Mouse (Mus musculus): ENCODE measurements at regions not wholly inside any gene's neighbourhood (a gene's known extent, or its start where the extent isn't known, plus 50 kb on each side); places are given as distances from the start of the nearest gene placed in this dataset.

DNA sequence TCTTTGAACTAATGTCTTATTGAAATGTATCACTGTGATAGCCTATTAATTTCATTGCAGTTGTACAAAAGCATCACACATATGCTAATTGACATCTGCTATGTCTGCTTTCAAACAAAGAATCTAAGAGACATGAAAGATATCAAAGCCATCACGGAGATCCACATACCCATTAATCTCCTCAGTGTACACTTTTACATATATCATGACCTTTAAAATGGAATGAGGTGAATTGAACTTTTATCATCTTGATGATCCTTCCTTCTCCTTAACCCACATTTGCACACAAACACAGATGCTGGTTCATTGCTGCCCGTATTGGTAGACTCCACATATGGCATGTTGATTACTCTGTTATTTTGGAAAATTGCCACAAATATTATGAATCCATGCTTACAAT is 570.2 kb upstream of the Robo1 start:
- WGBS: 58% methylated on average over 2 of the region's 2 CpGs
- Histone ChIP-seq H3K4me1 (ENCODE audit: control insufficient read depth, insufficient read depth, low read length) (no peaks in the 10 kb centered on the region), H3K4me3 (ENCODE audit: low read depth, low read length) (no peak overlapping the region), H3K27ac (ENCODE audit: low read length) (no peak overlapping the region), H3K27me3 (ENCODE audit: control insufficient read depth, insufficient read depth, low read depth, low read length) (no peaks in the 10 kb centered on the region), H3K9ac (ENCODE audit: low read depth, low read length) (no peak overlapping the region), H3K36me3 (ENCODE audit: control insufficient read depth, insufficient read depth, low read length) (no peaks in the 10 kb centered on the region), H3K4me2 (ENCODE audit: low read length) (no peak overlapping the region), H3K9me3 (replicated peaks; ENCODE audit: control insufficient read depth, low read length, poor library complexity, severe bottlenecking) (peaks cover 2% of the 10 kb centered on the region; the same call in 1 of the 2 replicates)
- ATAC-seq: no peak

DNA sequence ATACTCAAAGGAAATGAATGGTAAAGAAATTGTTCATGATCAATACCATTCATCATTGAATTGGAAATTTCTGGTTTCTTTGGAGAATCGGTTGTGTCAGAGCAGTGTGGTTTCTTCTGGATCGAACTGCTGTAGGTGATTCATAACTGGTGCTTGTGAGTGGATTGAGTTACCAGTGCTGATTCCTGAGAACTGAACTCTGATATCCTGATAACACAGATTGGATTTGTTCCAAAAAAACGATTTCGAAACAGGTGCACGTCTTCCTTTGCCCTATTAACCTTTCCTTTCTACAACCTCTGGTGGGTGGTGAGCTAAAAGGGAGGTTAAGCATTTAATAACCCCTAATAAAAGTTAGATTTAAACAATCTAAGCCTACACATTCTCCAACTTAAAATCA is 569.0 kb upstream of the Robo1 start:
- H3K36me3 ChIP-seq (ENCODE audit: control insufficient read depth, insufficient read depth, low read length): no peaks in the 10 kb centered on the region
- no peaks in the 10 kb centered on the region for H3K27me3 ChIP-seq (ENCODE audit: control insufficient read depth, insufficient read depth, low read depth, low read length)
- no peak overlapping the region for H3K4me2 ChIP-seq (ENCODE audit: low read length)
- no peak overlapping the region for H3K27ac ChIP-seq (ENCODE audit: low read length)
- no peak overlapping the region for H3K9ac ChIP-seq (ENCODE audit: low read depth, low read length)
- WGBS: 93% methylated on average over 5 of the region's 5 CpGs
- no peak overlapping the region for H3K4me3 ChIP-seq (ENCODE audit: low read depth, low read length)
- ATAC-seq: no peak
- no peaks in the 10 kb centered on the region for H3K4me1 ChIP-seq (ENCODE audit: control insufficient read depth, insufficient read depth, low read length)
- H3K9me3 ChIP-seq (replicated peaks; ENCODE audit: control insufficient read depth, low read length, poor library complexity, severe bottlenecking): peaks cover 2% of the 10 kb centered on the region; the same call in 1 of the 2 replicates

DNA sequence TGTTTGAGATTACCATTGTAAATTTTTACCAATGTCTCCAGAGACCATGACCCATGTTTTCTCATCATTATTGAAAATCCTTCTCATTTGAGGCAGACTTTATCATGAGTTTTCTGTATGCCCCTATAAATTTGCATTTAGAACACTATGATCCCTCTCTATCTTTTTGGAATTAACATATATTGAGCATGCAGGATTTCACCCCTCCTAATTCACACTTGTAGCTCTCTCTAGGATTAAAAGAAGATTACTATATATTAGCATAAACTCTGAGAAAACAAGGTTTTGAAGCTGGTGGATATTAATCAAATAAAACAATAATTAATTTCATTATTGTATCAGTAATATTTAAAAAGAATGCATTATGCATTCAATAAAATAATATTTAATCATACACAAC is 527.2 kb upstream of the Robo1 start:
- Histone ChIP-seq H3K9ac (ENCODE audit: low read depth, low read length) (no peak overlapping the region), H3K9me3 (replicated peaks; ENCODE audit: control insufficient read depth, low read length, poor library complexity, severe bottlenecking) (no peaks in the 10 kb centered on the region), H3K4me1 (ENCODE audit: control insufficient read depth, insufficient read depth, low read length) (no peaks in the 10 kb centered on the region), H3K4me2 (ENCODE audit: low read length) (no peak overlapping the region), H3K27me3 (ENCODE audit: control insufficient read depth, insufficient read depth, low read depth, low read length) (no peaks in the 10 kb centered on the region), H3K4me3 (ENCODE audit: low read depth, low read length) (no peak overlapping the region), H3K27ac (ENCODE audit: low read length) (no peak overlapping the region), H3K36me3 (ENCODE audit: control insufficient read depth, insufficient read depth, low read length) (no peaks in the 10 kb centered on the region)
- ATAC-seq: no peak

DNA sequence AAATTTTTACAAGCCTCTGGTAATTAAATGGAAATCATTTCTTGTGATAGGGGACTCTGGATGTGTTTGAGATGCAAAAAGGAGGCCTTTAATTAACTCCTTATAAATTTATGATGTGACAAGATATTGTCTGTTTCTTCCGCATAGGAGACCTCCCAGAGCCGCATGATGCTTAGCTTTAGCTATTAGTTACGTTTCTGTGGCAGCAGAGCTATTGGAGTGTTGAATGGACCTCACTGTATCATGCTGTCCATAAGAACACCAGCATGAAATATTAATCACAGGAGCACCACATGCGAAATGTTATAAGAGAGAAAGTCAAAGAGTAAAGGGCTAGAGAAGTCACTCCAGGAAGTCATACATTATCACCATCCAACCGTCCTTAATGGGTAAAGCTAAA is 495.3 kb upstream of the Robo1 start:
- Histone ChIP-seq H3K4me2 (ENCODE audit: low read length) (no peak overlapping the region), H3K36me3 (ENCODE audit: control insufficient read depth, insufficient read depth, low read length) (no peaks in the 10 kb centered on the region), H3K4me3 (ENCODE audit: low read depth, low read length) (no peak overlapping the region), H3K27me3 (ENCODE audit: control insufficient read depth, insufficient read depth, low read depth, low read length) (no peaks in the 10 kb centered on the region), H3K9ac (ENCODE audit: low read depth, low read length) (no peak overlapping the region), H3K27ac (ENCODE audit: low read length) (no peak overlapping the region), H3K4me1 (ENCODE audit: control insufficient read depth, insufficient read depth, low read length) (no peaks in the 10 kb centered on the region), H3K9me3 (replicated peaks; ENCODE audit: control insufficient read depth, low read length, poor library complexity, severe bottlenecking) (no peaks in the 10 kb centered on the region)
- ATAC-seq: peak; percentile 66; the same call in 1 of the 2 replicates
- 52% methylated on average over 5 of the region's 5 CpGs for WGBS

DNA sequence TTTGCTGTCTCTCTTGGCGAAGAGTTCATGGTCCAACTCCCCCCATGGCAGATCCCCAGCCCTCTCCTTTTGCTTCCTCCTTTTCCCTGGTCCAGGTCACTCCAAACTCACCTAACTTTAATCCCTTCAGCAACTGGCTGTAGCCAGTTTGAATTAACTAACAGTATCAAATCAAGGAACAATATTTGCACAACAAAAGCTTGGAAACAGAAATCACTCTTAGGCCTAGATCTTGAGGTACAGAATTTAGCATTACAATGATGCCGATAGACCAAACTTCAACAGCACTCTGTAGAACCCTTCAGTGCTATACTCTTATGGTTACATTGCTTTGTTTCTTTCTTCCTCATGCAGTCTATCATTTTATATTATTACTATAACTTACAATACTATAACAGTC is 472.8 kb upstream of the Robo1 start:
- no peak overlapping the region for H3K27ac ChIP-seq (ENCODE audit: low read length)
- ATAC-seq: no peak
- H3K4me3 ChIP-seq (ENCODE audit: low read depth, low read length): no peak overlapping the region
- WGBS: 87% methylated on average over 2 of the region's 2 CpGs
- H3K9ac ChIP-seq (ENCODE audit: low read depth, low read length): no peak overlapping the region
- H3K27me3 ChIP-seq (ENCODE audit: control insufficient read depth, insufficient read depth, low read depth, low read length): no peaks in the 10 kb centered on the region
- no peak overlapping the region for H3K4me2 ChIP-seq (ENCODE audit: low read length)
- no peaks in the 10 kb centered on the region for H3K9me3 ChIP-seq (replicated peaks; ENCODE audit: control insufficient read depth, low read length, poor library complexity, severe bottlenecking)
- no peaks in the 10 kb centered on the region for H3K4me1 ChIP-seq (ENCODE audit: control insufficient read depth, insufficient read depth, low read length)
- no peaks in the 10 kb centered on the region for H3K36me3 ChIP-seq (ENCODE audit: control insufficient read depth, insufficient read depth, low read length)

DNA sequence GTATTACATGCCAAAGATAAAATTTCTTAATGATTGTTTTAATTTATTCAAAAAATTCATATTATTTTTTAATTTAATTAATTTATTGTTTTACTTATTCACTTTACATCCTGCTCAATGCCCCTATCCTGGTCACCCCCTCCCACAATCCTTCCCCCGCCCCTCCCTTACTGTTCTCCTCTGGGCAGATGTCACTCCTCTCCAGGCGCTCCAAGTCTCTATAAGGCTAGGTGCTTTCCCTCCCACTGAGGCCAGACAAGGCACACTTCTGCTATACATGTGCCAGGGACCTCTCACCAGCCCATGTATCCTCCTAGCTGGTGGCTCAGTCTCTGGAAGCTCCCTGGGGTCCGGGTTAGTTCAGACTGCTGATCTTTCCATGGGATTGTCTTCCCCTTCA is 458.0 kb upstream of the Robo1 start:
- WGBS: 93% methylated on average over 3 of the region's 3 CpGs

DNA sequence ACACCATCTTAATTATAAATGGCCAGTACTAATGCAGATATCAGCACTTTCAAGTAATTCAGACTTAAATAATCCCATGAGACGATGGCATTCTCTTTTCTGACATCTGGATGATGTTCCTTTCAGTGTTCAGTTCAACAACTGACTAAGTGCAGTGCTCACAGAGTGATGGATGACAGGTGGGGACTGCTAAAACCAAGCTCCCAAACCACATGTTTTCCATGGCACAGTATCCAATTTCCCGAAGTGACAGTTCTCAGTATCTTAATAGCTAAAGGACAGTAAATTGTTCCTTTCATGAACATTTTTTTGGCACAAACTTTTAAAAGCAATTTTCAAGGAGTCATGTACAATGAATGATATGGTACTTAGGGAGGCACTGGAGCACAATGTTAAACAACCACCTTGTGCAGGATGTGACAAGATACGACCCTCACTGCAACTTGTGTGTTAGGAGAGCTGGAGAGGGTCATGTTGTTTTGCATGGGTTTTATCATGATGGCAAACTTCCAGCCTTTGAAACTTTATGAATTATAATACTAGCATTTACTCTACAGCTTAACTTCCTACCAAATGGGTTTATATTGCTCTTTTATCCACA is 456.4 kb upstream of the Robo1 start:
- Histone ChIP-seq H3K9ac (ENCODE audit: low read depth, low read length) (no peak overlapping the region), H3K4me3 (ENCODE audit: low read depth, low read length) (no peak overlapping the region), H3K27ac (ENCODE audit: low read length) (no peak overlapping the region), H3K4me2 (ENCODE audit: low read length) (no peak overlapping the region), H3K4me1 (ENCODE audit: control insufficient read depth, insufficient read depth, low read length) (no peaks in the 10 kb centered on the region), H3K27me3 (ENCODE audit: control insufficient read depth, insufficient read depth, low read depth, low read length) (no peaks in the 10 kb centered on the region), H3K36me3 (ENCODE audit: control insufficient read depth, insufficient read depth, low read length) (no peaks in the 10 kb centered on the region), H3K9me3 (replicated peaks; ENCODE audit: control insufficient read depth, low read length, poor library complexity, severe bottlenecking) (no peaks in the 10 kb centered on the region)
- WGBS: 83% methylated on average over 3 of the region's 3 CpGs
- ATAC-seq: no peak

More for the DNA sequence above, 458.0 kb upstream of the Robo1 start:
- no peak overlapping the region for H3K4me3 ChIP-seq (ENCODE audit: low read depth, low read length)
- H3K27me3 ChIP-seq (ENCODE audit: control insufficient read depth, insufficient read depth, low read depth, low read length): no peaks in the 10 kb centered on the region
- ATAC-seq: no peak
- no peak overlapping the region for H3K4me2 ChIP-seq (ENCODE audit: low read length)
- H3K9ac ChIP-seq (ENCODE audit: low read depth, low read length): no peak overlapping the region
- no peaks in the 10 kb centered on the region; the same call in 1 of the 2 replicates for H3K4me1 ChIP-seq (ENCODE audit: control insufficient read depth, insufficient read depth, low read length)
- H3K27ac ChIP-seq (ENCODE audit: low read length): no peak overlapping the region
- H3K36me3 ChIP-seq (ENCODE audit: control insufficient read depth, insufficient read depth, low read length): no peaks in the 10 kb centered on the region
- H3K9me3 ChIP-seq (replicated peaks; ENCODE audit: control insufficient read depth, low read length, poor library complexity, severe bottlenecking): no peaks in the 10 kb centered on the region

DNA sequence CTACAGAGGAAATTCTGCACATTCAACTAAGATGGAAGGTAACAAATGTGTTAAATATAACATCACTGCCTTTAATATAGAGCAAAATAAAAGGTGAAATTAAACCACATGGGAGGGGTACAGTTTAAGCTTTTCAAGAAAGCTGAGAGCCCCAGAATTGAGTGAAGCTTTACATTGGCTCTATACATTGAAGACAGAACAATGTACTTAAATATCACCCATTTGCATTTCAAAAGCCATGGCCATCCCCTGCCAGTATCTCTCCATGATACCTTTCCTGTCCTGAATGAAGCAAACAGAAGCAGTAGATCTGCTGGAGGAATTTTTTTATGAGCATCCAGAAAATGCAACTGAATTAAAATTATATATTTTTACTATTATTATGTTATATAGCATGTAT is 450.2 kb upstream of the Robo1 start:
- ATAC-seq: no peak
- no peaks in the 10 kb centered on the region for H3K36me3 ChIP-seq (ENCODE audit: control insufficient read depth, insufficient read depth, low read length)
- no peaks in the 10 kb centered on the region for H3K9me3 ChIP-seq (replicated peaks; ENCODE audit: control insufficient read depth, low read length, poor library complexity, severe bottlenecking)
- H3K9ac ChIP-seq (ENCODE audit: low read depth, low read length): no peak overlapping the region
- no peaks in the 10 kb centered on the region for H3K27me3 ChIP-seq (ENCODE audit: control insufficient read depth, insufficient read depth, low read depth, low read length)
- H3K27ac ChIP-seq (ENCODE audit: low read length): no peak overlapping the region
- no peak overlapping the region for H3K4me3 ChIP-seq (ENCODE audit: low read depth, low read length)
- H3K4me1 ChIP-seq (ENCODE audit: control insufficient read depth, insufficient read depth, low read length): no peaks in the 10 kb centered on the region
- no peak overlapping the region for H3K4me2 ChIP-seq (ENCODE audit: low read length)

DNA sequence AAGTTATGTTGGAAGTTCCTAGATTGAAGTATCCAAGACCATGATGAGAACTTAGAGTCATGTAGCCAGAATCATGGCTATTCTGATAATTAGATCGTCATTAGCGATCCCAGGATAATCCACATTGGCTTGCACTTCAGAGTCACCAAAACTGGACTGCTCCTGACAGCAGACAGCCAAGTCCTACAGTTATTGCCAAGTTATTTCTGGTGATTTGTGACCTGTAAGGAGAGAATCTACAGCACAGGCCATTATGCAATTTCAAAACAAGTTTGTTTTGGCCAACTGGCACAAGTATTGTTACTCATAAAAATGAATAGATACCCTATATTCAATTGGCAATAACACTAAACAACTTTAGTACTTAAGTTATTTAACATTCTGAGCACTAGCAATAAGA is 447.9 kb upstream of the Robo1 start:
- no peaks in the 10 kb centered on the region for H3K9me3 ChIP-seq (replicated peaks; ENCODE audit: control insufficient read depth, low read length, poor library complexity, severe bottlenecking)
- no peaks in the 10 kb centered on the region for H3K36me3 ChIP-seq (ENCODE audit: control insufficient read depth, insufficient read depth, low read length)
- 97% methylated on average over 2 of the region's 2 CpGs for WGBS
- no peak for ATAC-seq
- H3K4me2 ChIP-seq (ENCODE audit: low read length): no peak overlapping the region
- no peaks in the 10 kb centered on the region for H3K4me1 ChIP-seq (ENCODE audit: control insufficient read depth, insufficient read depth, low read length)
- no peak overlapping the region for H3K9ac ChIP-seq (ENCODE audit: low read depth, low read length)
- no peaks in the 10 kb centered on the region for H3K27me3 ChIP-seq (ENCODE audit: control insufficient read depth, insufficient read depth, low read depth, low read length)
- H3K27ac ChIP-seq (ENCODE audit: low read length): no peak overlapping the region
- no peak overlapping the region for H3K4me3 ChIP-seq (ENCODE audit: low read depth, low read length)

All from midbrain, embryonic 16.5 days (tissue).